Mouse (Mus musculus) embryonic fibroblast, embryonic 13.5 days (primary cell): ENCODE measurements around the gene Gne.

Experiments
- CTCF ChIP-seq: IDR thresholded peaks from 2 replicates; pipeline ENCODE4 v1.5.1; 2011; ENCODE audit warnings: mild to moderate bottlenecking, control low read depth, low read length, moderate library complexity, borderline replicate concordance; ENCODE audit not compliant: insufficient read depth
- POLR2A ChIP-seq: IDR thresholded peaks from 2 replicates; pipeline ENCODE4 v1.6.1; 2011; ENCODE audit warnings: low read depth, mild to moderate bottlenecking, control low read depth, low read length, moderate library complexity

DNA sequence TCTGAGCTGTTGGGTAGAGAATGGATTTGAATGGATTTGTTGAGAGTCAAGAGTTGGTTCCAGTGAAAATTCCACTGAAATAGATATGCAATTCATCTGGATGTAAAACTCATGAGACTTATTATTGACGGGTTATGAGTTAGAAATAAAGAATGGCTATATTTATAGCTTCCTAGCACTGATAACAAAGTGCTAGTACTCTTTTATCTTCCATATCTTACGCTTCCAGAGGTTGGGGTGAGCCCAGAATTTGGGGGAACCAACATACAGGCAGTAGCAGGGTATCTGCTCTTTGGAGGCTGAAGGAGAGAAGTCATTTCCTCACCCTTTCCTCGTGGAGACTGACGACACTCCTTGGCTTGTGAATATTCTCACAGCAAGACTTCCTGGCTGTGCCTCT, 9.6 kb downstream of the Gne start:
- TF ChIP-seq POLR2A (no peak), CTCF (no peak)
